Mouse (Mus musculus): ENCODE data around the gene Msh4.
"Not testable (repeated sequence)": the region's sequence is repeated elsewhere in the genome, so short reads cannot be mapped to it uniquely, and the experiment has no call there.

The Msh4 gene

DNA sequence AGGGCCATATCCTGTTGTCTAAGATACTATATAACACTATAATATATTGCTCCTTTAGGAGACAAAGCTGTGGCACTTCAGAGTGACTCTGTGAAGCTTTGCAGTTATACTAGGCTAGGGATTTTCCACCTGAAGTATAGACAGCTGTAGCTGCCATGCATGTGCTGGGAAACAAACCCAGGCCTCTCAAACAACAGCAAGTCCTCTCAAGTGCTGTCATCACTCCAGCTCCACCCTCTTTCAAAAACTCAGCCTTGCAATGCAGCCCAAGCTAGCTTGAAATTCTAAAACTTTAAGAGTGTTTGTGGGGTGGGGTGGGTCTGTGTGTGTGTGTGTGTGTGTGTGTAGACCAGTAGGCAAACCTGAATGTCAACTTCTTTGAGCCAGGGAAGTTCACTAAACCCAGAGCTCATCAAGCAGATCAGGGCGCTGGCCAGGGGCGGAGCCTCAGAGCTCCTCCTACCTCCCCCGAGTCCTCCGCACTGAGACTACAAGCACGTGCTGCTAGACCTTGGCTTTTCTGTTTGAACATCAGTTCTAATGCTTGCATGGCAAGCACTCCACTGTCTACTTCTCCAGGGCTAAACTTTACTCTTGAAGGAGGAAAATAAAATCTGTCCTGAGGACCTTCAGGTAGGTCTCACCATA, 56.4 kb downstream of the Msh4 start:
- DNase-seq (ENCODE audit: low read depth, low spot score) = no peak

DNA sequence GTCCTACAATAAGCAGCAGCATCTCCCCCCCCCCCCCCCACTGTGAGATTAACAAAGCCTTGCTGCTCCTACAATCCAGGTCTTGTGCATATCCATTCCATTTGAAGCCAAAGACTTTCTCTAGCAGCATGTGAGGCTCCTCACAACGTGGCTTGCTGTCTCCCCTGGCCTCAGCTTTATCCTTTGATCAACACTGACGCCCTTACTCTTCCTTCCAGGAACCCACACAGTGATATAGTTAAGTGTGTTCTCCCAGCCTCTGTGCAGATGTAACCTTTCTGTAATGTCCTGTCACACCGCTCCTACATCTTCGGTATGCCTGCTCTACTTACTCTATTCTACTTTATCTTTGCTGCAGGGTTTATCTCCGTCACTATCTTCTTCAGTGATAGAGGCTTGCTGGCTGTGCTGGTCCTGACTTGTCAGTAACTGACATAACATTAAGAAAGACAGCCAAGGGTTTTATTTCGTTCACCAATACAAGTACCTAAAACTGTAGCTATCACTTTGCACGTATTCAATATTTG, 58.7 kb downstream of the Msh4 start:
- DNase-seq (ENCODE audit: low read depth, low spot score) = no peak

DNA sequence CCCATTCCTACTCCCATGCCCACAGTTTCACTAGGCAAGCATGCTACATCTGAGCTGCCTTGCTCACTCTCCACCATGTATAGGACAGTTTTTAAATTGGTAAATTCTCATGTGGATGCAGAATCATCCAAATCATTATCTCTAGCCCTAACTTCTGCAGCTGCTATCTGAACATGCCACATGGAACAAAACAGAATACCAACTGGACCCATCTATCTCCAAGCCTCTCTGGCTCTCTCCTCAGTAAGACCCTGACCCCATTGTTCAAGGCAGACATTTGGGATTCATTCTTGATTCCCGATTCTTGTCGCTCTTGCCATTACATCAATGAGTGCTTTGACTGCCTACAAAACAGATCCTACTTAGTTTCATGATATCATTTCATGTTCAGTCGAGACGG, 59.8 kb downstream of the Msh4 start:
- DNase-seq (ENCODE audit: low read depth, low spot score) = no peak

DNA sequence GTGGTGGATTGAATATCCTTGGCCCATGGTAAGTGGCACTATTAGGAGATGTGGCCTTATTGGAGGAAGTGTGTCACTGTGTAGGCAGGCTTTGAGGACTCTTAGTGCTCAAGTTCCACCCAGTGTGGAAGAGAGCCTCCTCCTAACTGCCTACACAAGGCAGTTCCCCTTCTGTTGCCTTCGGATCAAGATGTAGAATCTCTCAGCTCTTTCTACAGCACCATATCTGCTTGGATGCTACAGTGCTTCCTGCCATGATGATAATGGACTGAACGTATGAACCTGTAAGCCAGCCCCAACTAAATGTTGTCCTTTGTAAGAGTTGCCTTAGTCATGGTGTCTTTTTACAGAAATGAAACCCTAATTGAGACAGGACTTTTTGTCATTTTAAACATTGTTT, 60.4 kb downstream of the Msh4 start:
- DNase-seq (ENCODE audit: low read depth, low spot score) = no peak

DNA sequence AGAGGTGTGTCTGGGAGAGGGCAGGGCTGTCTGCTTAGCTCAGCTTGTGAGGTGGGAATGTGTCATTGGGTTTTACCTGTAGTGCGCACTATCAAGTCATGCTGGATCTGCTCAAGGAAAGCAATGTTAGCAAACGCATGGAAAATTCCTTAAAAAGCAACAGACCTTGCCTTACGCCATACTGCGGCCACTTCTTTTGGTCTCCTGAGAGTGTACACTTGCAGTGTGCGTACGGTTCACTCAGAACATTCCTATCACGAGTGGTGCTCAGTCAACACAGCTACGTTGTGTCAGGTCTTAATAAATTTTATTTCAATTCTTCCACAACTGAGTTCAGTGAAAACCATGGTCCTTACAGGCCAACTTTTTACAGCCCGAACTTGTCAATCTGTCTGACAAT, 61.2 kb downstream of the Msh4 start:
- no peak for DNase-seq (ENCODE audit: low read depth, low spot score)

DNA sequence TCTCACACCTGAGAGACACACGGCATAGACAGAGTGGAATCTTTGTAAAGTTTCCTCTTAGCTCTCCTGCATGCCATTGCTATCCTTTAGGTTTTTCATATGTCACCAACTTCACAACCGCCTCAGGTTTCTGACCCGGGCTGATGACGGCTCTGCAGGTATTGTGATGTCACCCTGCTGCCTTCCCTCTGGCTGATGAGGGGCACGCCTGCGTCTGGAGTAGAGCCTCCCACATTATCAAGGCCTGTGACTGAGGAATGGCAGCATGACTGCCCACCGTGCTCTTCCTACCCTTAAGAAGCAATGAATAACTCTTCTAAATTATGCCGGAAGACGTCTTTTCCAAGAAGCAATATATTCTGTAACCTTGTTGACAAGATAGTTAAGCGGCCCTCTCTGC, 61.9 kb downstream of the Msh4 start, which contains the start of gene Asb17:
TSS of gene Asb17 (plus strand) at position 180 of the 400 bp plus-strand sequence.
- DNase-seq (ENCODE audit: low read depth, low spot score) = no peak

DNA sequence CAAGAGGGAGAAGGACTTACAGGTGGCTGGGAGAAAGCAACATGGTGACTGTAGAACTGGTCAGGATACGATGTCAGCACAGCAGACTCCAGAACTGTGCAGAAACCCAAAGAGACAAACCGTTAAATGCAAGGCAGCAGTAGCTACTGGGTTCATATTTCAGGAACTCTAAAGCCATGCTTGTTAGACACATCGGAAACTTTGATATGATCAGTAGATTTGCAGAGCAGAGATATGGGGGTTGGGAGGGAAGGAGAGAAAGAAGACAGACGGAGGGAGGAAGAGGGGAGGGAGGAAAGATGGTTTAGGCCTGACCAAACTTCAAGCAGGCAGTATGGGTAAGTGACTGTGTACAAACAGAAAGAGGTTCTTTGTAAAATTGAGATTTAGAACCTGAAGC, 68.3 kb downstream of the Msh4 start:
- DNase-seq (ENCODE audit: low read depth, low spot score) = no peak

DNA sequence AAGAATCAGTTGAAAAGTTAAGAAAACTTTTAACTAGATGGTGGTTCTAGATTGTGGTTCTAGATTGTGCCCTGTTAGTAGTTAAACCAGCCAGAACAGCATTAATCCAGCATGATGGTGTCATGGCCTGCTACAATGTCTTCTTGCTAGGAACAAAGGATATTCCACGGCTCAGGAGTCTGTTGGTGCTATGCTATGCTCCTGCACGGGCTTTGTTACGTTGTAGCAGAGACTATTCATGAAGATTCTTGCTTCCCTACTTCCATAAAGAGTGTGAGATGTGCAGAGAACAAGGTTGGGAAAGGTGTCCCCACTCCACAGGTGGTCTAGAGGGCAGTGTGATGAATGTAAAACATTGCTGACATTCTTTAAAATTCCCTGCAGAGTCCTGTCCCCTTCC, 69.6 kb downstream of the Msh4 start:
- no peak for DNase-seq (ENCODE audit: low read depth, low spot score)

DNA sequence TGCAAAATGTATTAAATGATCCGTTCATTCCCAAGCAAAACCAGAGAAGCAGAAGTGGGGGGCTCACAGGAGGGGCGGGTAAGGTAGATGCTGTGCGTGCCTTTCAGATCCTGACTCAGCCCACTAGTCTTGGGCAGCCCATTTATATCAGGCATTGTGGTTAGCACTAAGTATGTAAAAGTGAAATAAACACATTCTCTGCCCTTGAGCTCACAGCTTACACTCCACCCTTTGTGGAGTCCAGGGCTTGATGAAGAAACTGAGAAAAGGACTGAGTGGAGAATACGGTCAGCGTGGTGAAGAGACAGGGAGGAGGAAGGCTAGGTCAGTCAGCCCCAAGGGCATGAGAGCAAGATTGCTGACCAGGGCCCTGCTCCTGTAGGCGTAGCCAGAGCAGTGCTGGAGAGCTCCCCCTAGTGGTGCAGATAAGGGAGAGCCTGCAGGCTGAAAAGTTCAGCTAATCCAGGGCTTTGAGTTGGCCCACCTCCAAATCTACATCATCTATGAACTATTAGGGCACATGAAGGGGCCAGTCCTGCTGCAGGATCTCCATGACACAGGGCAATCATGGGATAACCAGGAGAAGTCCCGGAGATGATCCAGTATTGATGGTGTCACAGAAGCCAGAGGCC, 70.4 kb downstream of the Msh4 start:
- no peak for DNase-seq (ENCODE audit: low read depth, low spot score)

DNA sequence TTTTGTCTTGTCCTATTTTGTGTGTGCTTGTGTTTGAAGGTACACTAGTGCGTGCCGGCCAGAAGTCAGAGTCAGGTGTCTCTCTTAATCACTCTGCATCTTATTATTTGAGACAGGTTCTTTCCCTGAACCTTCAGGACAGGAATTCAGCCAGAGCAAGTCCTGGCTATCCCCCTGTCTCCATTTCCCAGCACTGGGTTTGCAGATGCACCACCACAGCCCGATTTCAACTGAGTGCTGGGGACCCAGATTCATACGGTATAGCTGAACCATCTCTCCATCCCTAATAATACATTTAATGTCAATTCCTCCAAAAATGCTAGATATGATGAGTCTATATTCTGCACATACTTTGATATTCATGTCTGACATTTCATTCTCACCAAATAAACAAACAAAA, 71.9 kb downstream of the Msh4 start:
- DNase-seq (ENCODE audit: low read depth, low spot score) = no peak

DNA sequence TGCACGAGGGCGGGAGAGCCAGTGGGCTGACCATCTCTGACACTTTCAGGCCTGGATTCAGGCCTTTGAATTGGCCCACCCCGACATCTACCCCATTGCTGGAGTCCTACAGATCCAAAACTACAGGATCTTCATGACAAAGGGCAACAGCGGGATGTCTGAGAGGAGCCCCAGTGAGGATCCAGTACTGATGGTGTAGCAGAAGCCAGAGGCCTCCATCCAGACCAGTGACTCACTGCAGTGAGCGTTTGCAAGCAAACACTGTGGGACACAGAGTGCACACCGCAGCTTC, 73.3 kb downstream of the Msh4 start:
- DNase-seq (ENCODE audit: low read depth, low spot score) = no peak

DNA sequence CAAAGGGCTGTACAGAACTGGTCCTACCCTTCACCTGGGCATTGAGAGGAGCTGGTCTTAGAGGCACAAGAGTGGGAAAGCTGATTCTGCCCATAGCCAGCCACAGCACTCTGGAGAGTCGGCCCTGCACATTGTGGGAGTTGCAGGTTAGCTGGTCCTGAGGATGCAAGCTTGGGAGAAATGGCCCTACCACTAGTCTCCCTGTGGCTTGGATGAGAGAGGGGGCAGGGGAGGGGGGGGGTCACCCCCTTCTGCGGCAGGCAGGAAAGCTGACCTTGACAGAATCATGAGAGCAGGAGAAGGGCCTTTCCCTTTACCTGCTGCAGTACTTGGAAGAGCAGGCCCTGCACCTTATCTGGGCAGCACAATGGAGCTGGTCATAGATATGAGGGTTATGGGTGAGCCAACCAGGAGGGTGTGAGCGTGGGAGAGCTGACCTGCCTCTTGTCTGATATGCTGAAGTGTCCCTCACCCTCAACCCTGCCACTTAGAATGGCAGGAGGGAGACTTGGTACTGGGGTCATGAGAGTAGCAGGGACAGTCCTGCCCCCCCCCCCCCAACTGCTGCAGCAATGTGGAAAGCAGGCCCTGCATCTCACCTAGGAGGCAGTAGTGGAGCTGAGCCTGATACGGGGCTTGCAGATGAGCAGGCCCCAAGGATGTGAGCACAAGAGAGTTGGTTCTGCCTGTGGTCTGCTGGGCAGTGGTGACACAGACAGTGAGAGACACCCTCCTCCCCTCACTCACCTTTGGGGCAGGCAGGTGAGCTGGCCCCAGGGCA, 73.9 kb downstream of the Msh4 start:
- no peak for DNase-seq (ENCODE audit: low read depth, low spot score)

DNA sequence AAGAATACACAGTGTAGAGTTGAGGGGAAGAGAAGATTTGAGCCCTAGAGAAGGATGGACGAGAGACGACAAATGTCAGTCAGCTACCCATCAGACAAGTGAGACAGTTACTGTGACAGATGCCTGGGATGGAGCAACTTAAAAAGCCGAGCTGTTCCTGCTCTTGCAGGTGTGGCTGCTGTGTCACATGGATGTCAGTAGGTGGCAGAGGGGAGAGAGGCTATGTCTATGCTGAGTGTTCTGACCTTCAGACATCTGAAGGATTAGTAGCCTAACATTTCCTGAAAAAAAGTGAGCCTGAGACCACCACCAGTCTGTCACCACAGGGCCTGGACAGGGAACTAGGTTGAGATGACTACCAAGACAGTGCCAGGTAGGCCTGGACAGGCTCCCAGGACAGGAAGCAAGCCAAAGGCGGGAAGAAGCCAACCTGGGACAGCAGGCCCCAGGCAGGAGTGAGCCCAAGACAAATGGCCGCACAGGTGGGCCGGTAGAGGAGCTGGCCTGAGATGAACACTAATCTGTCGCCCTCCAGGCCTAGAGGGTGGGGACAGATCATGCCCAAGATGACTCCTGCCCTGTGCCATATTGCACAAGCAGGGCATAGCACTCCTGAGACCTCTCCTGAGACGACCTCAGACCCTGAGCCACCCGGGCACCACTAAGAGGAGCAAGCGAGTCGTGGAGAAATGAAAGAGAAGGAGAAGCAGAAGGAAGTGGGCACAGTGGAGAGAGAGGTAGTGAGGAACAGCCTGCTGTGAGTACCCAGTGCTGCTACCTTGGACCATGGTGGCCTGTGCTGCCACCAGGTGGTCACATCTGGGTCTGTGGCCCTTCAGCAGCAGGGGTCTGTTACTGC, 74.7 kb downstream of the Msh4 start:
- no peak for DNase-seq (ENCODE audit: low read depth, low spot score)

DNA sequence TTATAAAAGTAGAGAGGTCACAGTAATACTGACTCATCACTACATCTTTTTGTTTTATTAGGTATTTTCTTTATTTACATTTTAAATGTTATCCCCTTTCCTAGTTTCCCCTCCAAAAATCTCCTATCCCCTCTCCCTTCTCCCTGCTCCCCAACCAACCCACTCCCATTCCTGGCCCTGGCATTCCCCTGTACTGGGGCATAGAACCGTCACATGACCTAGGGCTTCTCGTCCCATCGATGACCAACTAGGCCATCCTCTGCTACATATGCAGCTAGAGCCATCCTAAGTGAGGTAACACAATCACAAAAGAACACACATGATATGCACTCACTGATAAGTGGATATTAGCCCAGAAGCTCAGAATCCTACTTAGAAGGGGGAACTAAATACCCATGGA, 76.2 kb downstream of the Msh4 start:
- DNase-seq (ENCODE audit: low read depth, low spot score) = not testable (repeated sequence)

DNA sequence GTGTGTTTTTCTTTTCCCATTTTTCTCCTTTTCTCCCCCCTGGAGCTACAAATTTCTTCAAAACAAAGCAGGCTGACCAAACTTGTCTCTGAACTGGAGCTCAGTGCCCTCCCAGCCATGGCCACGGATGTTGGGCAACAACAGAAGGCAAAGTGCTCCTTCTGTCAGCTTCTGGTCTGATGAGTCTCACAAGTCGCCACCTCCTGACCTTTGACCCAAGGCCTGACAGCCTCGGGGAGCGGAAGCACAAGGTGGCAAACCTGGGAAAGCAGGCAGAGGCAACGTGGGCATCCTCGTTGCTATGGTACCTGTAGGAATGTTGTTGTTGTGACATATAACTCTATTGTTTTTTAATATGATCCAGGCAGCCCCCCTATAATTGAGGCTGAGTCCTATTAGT, 79.3 kb downstream of the Msh4 start:
- no peak for DNase-seq (ENCODE audit: low read depth, low spot score)

DNA sequence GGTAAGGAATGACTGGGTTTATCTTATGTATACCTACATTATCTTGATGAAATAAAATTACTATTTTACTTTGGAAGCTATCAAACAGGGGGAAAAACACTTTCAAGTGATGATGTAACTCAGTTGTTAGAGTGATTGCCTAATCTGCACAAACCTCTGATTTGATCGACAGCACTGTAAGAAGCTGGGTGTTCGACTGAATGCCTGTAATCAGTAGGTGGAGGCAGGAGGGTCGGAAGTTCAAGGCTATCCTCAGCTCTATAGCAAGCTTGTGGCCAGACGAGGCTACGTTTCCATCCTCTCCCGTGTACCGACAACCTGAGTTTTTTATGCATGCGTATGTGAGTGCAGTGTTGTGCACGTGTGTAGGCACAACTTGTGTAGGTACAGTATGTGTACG, 80.7 kb downstream of the Msh4 start:
- no peak for DNase-seq (ENCODE audit: low read depth, low spot score)

DNA sequence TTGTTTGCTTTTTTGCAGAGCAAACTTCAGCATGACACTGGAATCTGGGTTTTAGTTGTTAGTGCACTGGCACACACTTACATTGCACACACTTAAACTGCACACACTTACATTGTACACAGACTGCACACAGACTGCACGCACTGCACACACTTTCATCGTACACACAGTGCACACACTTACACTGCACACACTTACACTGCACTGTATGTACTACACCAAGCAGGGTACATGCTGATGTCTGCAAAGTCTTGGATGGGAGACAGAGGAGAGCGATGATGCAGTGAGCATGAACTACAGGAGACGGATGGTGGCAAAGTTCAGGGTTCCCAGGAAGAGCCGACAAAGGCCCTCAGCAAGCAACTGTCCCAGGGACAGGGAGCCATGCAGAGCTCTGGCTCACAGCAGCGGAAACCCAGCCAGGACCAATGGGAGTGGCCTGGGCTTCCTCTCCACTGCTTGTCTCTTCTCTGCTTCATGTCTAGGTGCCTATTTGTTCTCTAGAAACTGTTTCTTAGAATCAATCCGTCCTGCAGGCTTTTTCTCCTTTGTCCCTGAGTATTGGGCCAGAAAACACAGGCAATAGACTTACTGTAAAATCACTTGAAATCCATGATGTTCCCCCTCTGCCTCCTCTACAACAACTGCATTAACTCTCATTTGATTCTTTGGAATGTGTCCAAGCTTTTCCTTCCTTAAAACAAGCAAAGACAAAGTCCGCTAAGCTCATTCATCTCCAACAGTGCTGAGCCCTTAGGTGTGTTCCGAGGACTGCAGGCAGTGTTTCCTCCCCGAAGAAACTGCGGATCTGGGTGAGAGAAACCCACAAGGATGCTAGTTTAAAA, 82.0 kb downstream of the Msh4 start:
- no peak for DNase-seq (ENCODE audit: low read depth, low spot score)

DNA sequence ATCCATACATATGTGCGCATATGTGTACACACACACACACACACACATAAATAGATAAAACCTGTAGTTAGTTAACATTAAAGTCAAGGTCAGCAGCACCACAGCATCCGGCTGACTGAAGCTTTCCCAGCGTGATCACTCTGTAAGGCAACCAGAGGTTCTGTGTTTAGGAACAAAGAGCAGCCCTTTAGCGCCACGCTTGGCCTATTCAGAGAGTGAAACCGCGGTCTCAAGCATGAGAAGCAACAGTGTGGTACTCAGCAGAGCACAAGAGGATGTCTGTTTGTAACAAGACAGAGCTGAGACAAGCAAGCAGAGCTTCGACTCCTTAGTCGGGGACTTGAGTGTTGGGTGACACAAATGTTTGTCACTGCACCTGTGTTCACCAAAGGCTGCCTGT, 86.5 kb downstream of the Msh4 start:
- DNase-seq (ENCODE audit: low read depth, low spot score) = no peak

DNA sequence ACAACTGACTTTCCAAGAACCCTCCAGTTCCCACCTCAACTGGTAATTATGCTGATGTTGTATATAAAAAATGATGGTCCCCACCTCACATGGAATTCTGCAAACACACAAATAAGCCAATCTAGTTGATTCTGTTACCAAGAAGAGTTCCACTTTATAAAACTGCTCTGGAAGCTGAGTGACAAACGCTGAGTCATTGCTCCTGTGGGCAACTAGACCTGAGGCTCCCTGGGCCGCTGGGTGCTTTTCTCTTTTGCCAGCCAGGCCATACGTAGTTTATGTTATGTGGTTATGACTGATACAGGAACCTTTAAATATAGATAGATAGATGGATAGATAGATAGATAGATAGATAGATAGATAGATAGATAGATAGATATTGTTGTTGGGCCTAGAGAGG, 87.2 kb downstream of the Msh4 start:
- DNase-seq (ENCODE audit: low read depth, low spot score) = no peak

DNA sequence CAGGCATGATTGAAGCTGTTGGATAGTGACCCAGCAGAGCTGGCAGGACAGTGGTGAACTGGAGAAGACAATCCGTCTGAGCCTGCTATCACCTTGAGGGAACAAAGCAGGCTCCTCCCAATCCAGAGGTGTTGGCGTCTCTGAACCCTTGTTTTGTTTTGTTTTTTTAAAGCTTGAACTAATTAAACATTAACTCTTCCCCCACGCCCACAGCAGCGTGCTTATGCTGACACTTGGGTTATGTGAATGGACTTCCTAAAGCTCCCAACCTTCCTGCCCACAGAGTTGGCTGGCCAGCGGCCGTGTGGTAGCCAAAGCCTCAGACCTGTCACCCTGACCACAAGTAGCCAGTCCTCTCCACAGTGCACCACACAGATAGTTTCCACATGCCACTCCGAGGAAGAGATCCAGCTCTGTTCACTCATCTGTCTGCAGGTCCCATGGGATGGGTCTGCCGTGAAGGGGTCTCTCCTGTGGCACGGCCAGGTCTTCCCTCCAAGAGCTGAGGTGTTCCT, 88.5 kb downstream of the Msh4 start:
- no peak for DNase-seq (ENCODE audit: low read depth, low spot score)

DNA sequence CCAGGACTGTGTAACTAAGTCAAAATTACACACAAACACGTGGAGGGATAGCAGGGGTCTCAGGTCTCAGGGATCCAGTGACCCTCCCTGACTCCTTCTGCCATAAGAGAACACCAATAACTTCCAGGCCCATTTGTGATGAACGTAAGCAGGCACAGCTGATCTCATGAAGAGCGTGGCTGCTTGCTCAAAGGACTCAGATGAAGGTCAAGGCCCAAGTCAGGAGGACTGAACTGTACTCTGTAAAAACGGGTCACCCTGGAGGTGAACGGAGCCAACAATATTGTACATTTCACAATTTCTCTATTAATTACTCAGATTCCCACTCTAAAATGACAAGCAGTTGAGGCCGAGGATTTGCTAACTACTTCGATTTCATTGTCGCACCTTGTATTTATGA, 91.9 kb downstream of the Msh4 start:
- no peak for DNase-seq (ENCODE audit: low read depth, low spot score)
